Mouse (Mus musculus) CH12.LX (cell line): ENCODE measurements around the gene Gnb1l.

ENCODE experiments used
- CTCF ChIP-seq, 2 experiments: IDR thresholded peaks in 1 of 2; conservative IDR thresholded peaks in 1 of 2; 2 replicates each; pipeline ENCODE4 v1.5.1; 2011 to 2012; ENCODE audit warnings: low read depth in 2 of 2, low read length in 2 of 2, improper control_type of control experiment in 1 of 2, inconsistent platforms in 1 of 2, mild to moderate bottlenecking in 1 of 2, moderate library complexity in 1 of 2
- EP300 ChIP-seq: IDR thresholded peaks from 2 replicates; pipeline ENCODE4 v1.6.1; 2011; ENCODE audit warnings: low read length, improper control_type of control experiment
- JUN ChIP-seq: IDR thresholded peaks from 2 replicates; pipeline ENCODE4 v1.6.1; 2011; ENCODE audit warnings: low read depth, mild to moderate bottlenecking, low read length, improper control_type of control experiment, moderate library complexity; ENCODE audit not compliant: insufficient read depth
- POLR2A ChIP-seq: IDR thresholded peaks from 2 replicates; pipeline ENCODE4 v1.6.1; 2011; ENCODE audit warnings: low read depth, mild to moderate bottlenecking, improper control_type of control experiment, low read length
- USF1 ChIP-seq: IDR thresholded peaks from 2 replicates; pipeline ENCODE4 v1.6.1; 2014; ENCODE audit warnings: low read depth, mild to moderate bottlenecking, inconsistent platforms, low read length, improper control_type of control experiment

DNA sequence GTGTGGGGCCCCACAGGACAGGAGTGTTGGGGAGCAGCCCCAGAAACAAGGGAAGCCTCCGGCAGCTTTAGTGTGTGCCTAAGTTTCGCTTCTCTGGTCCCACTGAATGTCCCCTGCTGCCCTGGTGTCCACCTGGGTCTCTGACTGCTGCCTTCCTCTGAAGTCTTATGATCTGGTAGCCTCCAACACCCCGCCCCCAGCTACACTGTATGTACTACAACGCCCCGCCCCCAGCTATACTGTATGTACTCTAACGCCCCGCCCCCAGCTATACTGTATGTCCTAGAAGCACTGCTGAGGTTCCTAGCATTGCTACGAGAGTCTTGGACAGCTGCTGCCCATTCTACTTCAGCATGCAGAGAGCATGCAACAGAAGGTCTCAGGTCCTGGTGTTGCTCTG, 25.5 kb upstream of the Gnb1l start:
- TF ChIP-seq POLR2A (no peak), CTCF (conservative IDR thresholded peaks at IDR 0.05 in 1 of 2, IDR thresholded peaks at IDR 0.05 in 1 of 2; ENCODE audit: low read depth in 2 of 2, low read length in 2 of 2) (no peak), EP300 (no peak), USF1 (no peak), JUN (no peak)
